19 mouse cellular contexts compared by ENCODE assay signal in the genomic region with DNA sequence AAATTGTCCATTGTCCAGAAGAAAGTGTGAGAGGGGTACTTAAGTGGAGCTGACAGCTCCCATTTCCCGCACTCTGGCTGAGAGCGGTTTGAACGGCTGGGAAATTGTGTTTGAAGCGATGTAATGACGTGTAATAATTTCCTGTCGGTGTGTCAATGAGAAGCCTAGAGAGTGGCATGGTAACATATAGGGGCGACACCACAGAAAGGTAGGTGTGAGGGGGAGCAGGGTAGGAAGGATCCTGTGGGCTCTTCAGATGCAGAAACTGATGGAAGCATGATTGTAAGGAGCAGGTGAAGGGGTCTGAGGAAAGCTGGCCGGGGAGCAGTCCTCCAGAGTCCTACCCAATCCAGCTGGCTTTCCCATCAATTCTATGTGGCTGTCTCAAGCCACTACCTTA.
DNase-seq lines count a peak whose midpoint lies in the region; ATAC-seq lines count a peak whose summit lies in the region.
"Had no signal": no experiment of that assay in that cellular context is flagged by ENCODE, and none has a peak within 500 bp of the region (broad histone marks: within the 10 kb centered on the region; RNA-seq: fewer than 3 reads in every experiment).

No protein-coding gene starts in this region.

- no peaks in the 10 kb centered on the region for H3K27me3 ChIP-seq in lung, embryonic 16.5 days (ENCODE audit: control insufficient read depth, insufficient read depth, low read depth, low read length)
- H3K27me3 ChIP-seq in forebrain, embryonic 15.5 days = no peaks in the 10 kb centered on the region
- H3K27me3 ChIP-seq in hindbrain, embryonic 14.5 days (ENCODE audit: control insufficient read depth, insufficient read depth, low read length) = peaks cover 14% of the 10 kb centered on the region; the same call in 1 of the 2 replicates
- H3K27me3 ChIP-seq: embryonic facial prominence, embryonic 15.5 days; Patski had no signal

- peak; percentile 30; the same call in 1 of the 2 replicates for ATAC-seq in lung, embryonic 16.5 days (ENCODE audit: low read depth)
- ATAC-seq in forebrain, embryonic 15.5 days (replicated peaks) = peak; percentile 49
- ATAC-seq in hindbrain, embryonic 14.5 days (ENCODE audit: low FRiP score) = no peak
- no peak for ATAC-seq in activated CD4-positive, CD25-positive, alpha-beta regulatory T cell, adult 4 months
- no peak for ATAC-seq in erythroid progenitor cell, adult 5-6 weeks (replicated peaks; ENCODE audit: low FRiP score, poor library complexity, severe bottlenecking)
- ATAC-seq: Patski had no signal

- H3K9ac ChIP-seq in lung, embryonic 16.5 days (ENCODE audit: low read length) = no peak overlapping the region
- no peak overlapping the region for H3K9ac ChIP-seq in forebrain, embryonic 15.5 days (replicated peaks)
- H3K9ac ChIP-seq in hindbrain, embryonic 14.5 days = 0 out of 2 replicates have a peak overlapping the region, but pooled peaks have one; percentile 20
- H3K9ac ChIP-seq: embryonic facial prominence, embryonic 15.5 days; heart, embryonic 15.5 days; lung, embryonic 14.5 days had no signal

- H3K27ac ChIP-seq in lung, embryonic 16.5 days (ENCODE audit: low read length) = no peak overlapping the region
- no peak overlapping the region for H3K27ac ChIP-seq in forebrain, embryonic 15.5 days (replicated peaks)
- peak overlapping the region; percentile 55; the same call in 1 of the 2 replicates for H3K27ac ChIP-seq in hindbrain, embryonic 14.5 days
- H3K27ac ChIP-seq: embryonic facial prominence, embryonic 15.5 days; heart, adult 2 months; heart, embryonic 15.5 days had no signal

- no peak overlapping the region for H3K4me2 ChIP-seq in lung, embryonic 16.5 days (ENCODE audit: low read depth, low read length)
- H3K4me2 ChIP-seq in forebrain, embryonic 15.5 days (replicated peaks) = no peak overlapping the region
- no peak overlapping the region for H3K4me2 ChIP-seq in hindbrain, embryonic 14.5 days (replicated peaks)
- H3K4me2 ChIP-seq: embryonic facial prominence, embryonic 15.5 days; heart, embryonic 15.5 days had no signal

- no peaks in the 10 kb centered on the region for H3K9me3 ChIP-seq in lung, embryonic 16.5 days (ENCODE audit: control insufficient read depth, low read length)
- no peaks in the 10 kb centered on the region for H3K9me3 ChIP-seq in forebrain, embryonic 15.5 days
- H3K9me3 ChIP-seq in hindbrain, embryonic 14.5 days (ENCODE audit: control insufficient read depth, low read length) = no peaks in the 10 kb centered on the region
- H3K9me3 ChIP-seq: embryonic facial prominence, embryonic 15.5 days; heart, embryonic 15.5 days had no signal

- no peak for DNase-seq in lung, adult 18-20 months
- DNase-seq in embryo, embryonic 11 days = peak; percentile 12
- DNase-seq in hindbrain, embryonic 14.5 days (ENCODE audit: low spot score) = no peak
- no peak for DNase-seq in ovary, adult 18-20 months (ENCODE audit: low spot score)
- DNase-seq: adrenal gland, postnatal 25 days; gastrocnemius, postnatal 14 days; heart, adult 2 months; kidney, adult 18-20 months; kidney, postnatal 10 days; liver; thymus, postnatal 14 days had no signal

- H3K4me3 ChIP-seq in lung, embryonic 16.5 days (ENCODE audit: low read length) = no peak overlapping the region
- H3K4me3 ChIP-seq in forebrain, embryonic 15.5 days = no peak overlapping the region
- H3K4me3 ChIP-seq in hindbrain, embryonic 14.5 days (replicated peaks; ENCODE audit: low read length) = no peak overlapping the region
- H3K4me3 ChIP-seq: embryonic facial prominence, embryonic 15.5 days; heart, adult 2 months; heart, embryonic 15.5 days had no signal

- H3K36me3 ChIP-seq in lung, embryonic 16.5 days (ENCODE audit: control insufficient read depth, insufficient read depth, low read length) = no peaks in the 10 kb centered on the region
- H3K36me3 ChIP-seq in forebrain, embryonic 15.5 days = no peaks in the 10 kb centered on the region
- no peaks in the 10 kb centered on the region for H3K36me3 ChIP-seq in hindbrain, embryonic 14.5 days (replicated peaks; ENCODE audit: control insufficient read depth, insufficient read depth)
- H3K36me3 ChIP-seq: embryonic facial prominence, embryonic 15.5 days; heart, embryonic 15.5 days had no signal

- peaks cover 10% of the 10 kb centered on the region for H3K4me1 ChIP-seq in lung, embryonic 16.5 days (replicated peaks; ENCODE audit: control insufficient read depth, insufficient read depth, low read length)
- H3K4me1 ChIP-seq in forebrain, embryonic 15.5 days = peaks cover 6% of the 10 kb centered on the region
- H3K4me1 ChIP-seq in hindbrain, embryonic 14.5 days (replicated peaks; ENCODE audit: control insufficient read depth, insufficient read depth, low read length) = peaks cover 22% of the 10 kb centered on the region
- H3K4me1 ChIP-seq: embryonic facial prominence, embryonic 15.5 days had no signal

- 22% methylated on average over 8 of the region's 8 CpGs for WGBS in lung, embryonic 16.5 days
- 25% methylated on average over 8 of the region's 8 CpGs for WGBS in forebrain, embryonic 15.5 days
- WGBS in hindbrain, embryonic 14.5 days = 34% methylated on average over 8 of the region's 8 CpGs

Comparison
In these comparisons a context has a peak if more than half of its experiments do, and no peak if none do; other contexts are left out.
1. ATAC-seq: peak in lung, embryonic 16.5 days (single experiment) and forebrain, embryonic 15.5 days (single experiment); none in hindbrain, embryonic 14.5 days (single experiment), activated CD4-positive, CD25-positive, alpha-beta regulatory T cell, adult 4 months (single experiment) and erythroid progenitor cell, adult 5-6 weeks (single experiment).